Mouse (Mus musculus) layer of hippocampus, adult 18-20 months (tissue): Measurements from ENCODE around the gene Fdps. TPM values are rescaled to one million over a fixed set of nuclear protein-coding genes. Genes with fewer than 3 reads are reported as not detected.

Experiments
- DNase-seq, 2 experiments: peaks; one replicate each; pipeline ENCODE4 v3.0.0; 2022; ENCODE audit warnings: low spot score in 2 of 2
- long read RNA-seq: library from polyadenylated mRNA; stranded (forward); transcript quantifications from one replicate; pipeline ENCODE4 v2.0.0, GENCODE M21; 2021
- total RNA-seq, 2 experiments: library from RNA; stranded (reverse); gene quantifications; 2 replicates each; pipeline ENCODE4 v1.2.3; 2021

Fdps gene
- total RNA-seq: 10 to 100 TPM; 83.7 to 91.9 TPM
- long read RNA-seq, transcript Fdps-201 (10 exons, 1,237 nt): major isoform, 40 of 46 reads
- long read RNA-seq, partial matches to known transcripts: 6 of 46 reads
- long read RNA-seq, other reads (novel, unspliced or antisense): 0 of 46 reads

DNA sequence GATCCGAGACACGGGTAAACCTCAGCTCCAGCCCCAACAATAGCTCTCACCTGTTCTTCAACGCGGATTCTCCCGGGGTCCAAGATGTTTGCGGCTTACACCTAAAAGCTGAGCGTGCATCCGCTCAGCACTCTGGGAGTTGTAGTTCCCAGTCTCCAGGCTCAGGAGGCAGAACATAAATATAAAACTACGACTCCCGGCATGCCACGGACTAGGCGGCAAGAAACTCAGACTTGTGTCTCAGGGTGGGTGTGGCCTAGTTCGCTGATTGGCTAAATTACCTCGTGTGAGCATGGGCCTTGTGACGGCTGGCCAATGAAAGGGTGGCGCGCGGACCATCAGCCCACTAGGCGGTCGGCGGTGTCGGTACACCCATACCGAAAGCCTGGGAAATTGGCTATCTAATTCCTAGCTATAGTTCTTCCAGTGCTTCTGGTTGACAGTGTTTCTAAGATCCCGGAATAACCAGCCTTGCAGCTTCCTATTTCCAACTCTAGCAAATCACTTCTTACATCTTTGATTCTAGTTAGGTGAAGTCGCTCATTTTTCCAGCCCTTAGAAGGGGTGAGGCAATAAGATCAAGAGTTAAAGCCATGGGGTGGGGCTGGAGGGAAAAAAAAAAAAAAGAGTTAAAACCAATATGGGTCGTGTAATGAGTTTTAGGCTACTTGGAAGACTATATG, at the start of gene Fdps:
Gene Fdps (minus strand): TSS at position 148 of the 683 bp plus-strand sequence.
- peak; percentile 97 to 99 for DNase-seq

DNA sequence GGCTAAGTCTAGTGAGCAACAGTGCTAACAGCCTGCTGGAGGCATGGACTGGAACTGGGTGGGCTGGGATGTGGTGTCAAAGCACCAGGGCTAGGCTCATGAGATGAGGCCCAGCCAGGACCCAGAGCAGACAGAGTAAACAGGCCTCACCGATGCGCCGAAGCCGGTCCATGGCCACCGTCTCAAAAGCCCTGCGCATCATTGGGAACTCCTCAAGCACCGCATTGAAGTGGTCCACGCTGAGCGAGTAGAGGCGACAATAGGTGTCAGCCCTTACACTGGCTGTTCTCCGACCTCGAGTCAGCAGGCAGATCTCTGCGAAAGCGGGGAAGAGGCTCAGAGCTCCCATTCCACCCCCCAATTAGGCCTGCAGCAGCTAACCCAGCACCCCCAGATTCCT, 46.8 kb upstream of the Fdps start:
- no peak for DNase-seq

DNA sequence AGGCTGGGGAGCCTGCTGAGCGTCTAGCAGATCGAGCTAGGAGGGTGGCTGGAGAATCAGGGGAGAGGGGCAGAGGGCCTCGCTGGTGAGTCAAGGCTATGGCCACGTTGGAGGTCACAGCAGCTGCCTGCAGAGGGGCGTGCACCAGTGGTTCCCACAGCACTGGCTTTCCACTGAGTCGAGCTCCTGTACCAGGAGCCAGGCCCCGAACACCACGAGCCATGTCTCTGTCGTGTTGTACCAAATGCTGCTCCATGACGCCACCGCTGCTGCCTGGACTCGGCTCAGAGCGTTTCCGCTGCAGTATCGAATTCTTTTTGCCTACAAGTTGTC, 46.2 kb upstream of the Fdps start:
- no peak for DNase-seq

DNA sequence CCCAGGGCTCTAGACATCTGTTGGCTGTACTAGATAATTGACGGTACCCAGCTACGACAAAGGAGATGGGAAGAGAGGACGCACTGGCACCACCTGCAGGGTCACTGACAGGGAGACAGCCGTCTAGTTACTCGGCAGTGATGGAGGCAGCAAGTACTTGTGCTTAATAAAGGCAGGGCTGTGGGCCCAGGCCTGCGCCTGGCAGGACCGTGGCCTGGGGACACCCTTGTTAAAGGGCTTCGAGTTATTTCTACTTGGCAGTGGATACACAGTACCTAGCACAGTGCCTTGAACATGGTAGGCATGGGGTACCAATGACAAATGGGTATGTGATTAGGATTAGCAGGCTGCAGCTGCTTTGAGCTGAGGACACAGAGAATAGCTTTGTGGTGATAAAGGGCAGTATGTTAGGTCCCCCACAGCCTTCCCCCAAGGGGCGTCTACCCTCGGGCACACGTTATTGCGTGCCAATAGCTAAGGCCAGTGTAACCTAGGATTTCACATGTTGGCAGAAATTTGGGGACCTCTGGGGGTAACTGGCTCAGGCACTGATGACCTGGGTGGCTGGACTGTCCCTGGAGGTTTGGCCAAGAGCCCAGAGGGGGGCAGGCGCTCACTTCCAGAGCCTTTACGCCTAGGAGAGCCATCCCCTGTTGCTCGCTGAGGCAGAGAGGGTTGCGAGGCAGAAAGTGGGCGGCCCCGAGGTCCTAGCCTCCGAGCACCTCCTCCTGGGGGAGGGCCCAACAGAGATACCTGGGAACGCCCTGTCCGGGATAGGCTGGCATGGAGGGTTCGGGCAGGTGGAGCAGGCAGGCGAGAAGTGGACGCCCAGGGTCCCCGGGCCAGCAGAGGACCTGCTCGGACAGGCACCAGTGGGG, 45.6 kb upstream of the Fdps start:
- no peak for DNase-seq

DNA sequence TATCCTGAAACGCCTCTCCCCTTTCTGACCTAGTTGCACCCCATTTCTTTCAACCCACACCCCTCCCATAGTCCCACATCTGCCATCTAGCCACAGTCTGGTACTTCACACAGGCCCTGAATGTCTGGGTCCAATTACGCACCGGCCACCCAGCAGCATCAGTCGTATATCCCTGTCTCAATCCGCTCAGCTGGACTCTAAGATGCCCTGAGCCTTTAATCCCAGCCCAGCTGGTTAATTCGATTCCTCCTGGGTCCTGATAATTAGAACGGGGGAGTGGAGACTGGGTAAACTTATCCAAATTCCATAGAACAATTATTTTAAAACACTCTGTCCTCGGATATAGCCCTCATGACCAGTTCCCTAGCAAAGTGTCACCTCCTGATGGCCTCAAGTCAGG, 43.8 kb upstream of the Fdps start:
- DNase-seq: no peak

DNA sequence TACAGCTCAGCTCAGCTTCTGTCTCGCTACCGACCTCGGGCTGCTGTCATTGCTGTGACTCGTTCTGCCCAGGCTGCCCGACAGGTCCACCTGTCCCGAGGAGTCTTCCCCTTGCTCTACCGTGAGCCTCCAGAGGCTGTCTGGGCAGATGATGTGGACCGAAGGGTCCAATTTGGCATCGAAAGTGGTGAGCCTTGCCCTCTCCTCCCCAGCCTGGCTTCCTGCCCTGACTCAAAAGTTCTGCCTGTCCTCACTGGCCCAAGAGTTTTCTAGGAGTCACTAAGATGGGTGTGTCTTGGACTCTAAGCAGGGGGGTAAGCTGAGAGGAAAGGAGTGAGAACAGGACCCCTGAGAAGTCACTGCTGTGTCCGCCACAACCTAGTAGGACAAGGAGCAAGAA, 43.1 kb upstream of the Fdps start:
- DNase-seq: no peak

DNA sequence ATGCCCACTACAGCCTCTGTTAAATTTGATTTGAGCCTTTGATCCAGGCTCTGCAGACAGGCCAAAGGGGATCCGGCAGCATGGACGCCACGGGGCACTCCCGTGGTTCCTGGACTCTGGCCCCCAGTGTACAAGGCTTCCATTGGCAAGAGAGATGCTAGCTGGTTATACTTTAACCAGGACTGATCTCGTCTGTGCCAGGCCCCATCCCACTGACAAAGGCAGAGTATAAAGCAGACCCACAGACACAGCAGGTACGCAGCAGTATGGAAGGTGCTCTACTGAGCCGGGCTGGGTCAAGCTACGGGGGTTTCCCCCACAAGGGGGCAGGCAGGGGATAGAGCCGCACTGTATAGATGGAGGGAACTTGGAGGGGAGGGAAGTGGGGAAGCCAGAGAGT, 34.6 kb upstream of the Fdps start:
- no peak for DNase-seq

DNA sequence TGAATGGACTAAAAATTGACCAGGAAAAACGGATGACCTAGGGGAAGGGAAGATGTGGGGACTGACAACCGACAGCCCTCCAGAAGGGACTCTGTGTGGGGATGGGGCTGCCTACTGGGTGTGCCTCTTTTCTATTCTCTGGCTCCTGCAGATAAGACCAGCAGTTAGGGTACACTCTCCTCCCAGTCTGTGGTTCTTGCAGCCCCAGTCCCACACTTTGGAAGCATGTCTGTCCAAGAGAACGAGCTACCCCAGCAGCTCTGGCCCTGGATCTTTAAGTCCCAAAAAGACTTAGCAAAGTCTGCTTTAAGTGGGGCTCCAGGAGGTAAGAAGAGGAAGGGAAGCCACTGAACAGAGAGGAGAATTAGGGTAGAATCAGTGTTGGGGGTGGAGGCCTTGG, 34.2 kb upstream of the Fdps start, which contains the start of gene Pklr:
Gene Pklr (plus strand): TSS at position 185 of the 400 bp plus-strand sequence.
- DNase-seq: no peak

DNA sequence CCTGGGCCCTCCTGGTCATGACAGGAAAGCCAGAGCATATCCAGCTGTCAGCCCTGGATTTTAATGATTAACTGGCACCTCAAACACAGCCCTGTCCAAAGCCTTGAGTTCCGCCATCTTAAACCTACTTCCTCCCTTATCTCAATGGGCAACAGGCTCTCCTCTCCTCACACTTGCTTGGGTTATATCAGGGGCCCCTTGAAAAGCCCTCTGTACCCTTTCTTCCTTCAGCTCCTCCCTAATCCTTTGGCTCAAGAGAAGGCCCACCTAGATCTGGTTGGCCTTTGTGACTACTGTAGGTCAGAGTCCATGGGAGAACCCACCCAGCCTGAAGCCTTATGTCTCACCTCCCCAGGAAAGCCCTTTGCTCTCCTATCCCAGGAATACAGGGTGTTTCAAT, 32.0 kb upstream of the Fdps start:
- DNase-seq: no peak

DNA sequence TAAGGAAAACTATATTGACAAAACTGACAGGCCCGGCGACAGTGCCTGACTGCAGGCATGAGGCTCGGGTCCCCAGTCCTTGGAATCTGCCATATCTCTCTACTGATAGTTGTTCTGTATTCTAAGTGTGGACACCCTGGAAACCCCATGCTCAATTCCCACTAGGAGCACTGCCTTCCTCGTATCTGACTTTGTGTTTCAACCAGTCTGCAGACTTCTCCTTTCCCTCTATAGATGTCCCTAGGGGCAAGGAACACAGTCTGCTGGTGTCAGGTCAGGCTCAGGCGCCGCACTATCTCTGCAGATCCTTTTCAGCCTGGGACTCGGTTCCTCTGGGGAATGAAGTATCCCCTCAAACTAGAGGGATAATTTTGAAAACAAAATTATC, 31.3 kb upstream of the Fdps start:
- no peak for DNase-seq

DNA sequence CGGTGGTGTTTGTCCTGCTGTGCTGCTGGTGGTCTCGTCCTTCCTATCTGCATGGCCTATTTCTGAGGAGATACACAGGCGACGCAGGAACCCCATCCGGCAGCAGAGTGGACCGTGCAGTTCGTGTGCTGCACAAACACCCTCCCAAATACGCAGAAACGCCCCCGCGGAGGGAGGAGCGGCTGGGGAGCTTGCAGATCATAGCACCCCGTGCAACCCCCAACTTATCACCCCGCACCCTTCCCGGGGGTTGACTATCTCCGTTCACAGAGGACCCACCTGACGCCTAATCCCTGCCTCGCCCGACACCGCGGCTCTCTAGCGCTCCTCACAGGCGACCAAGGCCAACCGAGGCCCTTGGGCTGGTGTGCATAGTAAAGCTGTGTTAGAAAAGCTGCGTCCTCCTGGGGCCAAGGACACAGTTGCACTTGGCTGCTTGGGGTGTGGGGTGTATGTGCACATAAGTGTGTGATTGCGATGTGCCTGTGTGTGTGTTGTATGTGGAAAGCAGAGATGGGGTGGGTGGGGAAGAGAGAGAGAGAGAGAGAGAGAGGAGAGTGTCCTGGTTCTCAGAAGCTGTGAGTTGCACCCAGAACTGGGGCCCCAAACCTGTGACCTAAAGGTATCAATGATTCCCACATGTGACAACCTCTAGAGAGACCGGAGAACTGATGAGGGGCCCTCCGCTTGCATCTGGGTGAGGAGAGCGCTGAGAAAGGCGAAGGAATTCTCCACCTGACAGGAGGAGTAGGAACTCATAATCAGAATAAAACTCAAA, 30.7 kb upstream of the Fdps start:
- DNase-seq: peak; percentile 35 to 50

DNA sequence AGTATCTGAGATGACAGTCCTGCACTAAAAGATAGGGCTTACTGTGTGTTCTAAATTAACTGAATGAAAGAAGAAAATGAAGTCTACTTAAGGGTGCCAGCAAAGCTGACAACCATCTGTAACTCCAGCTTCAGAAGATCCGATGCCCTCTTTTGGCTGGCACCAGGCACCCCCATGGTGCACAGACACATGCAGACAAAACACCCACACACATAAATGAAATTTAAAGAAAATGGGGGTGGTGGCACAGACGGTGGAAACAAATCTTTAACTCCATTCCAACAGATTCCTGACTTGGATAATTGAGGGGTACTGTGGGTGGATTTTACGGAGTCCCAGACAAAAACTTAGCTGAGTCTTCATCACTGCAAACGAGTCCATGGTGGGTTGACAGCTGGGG, 30.1 kb upstream of the Fdps start:
- peak; percentile 43 to 80 for DNase-seq

DNA sequence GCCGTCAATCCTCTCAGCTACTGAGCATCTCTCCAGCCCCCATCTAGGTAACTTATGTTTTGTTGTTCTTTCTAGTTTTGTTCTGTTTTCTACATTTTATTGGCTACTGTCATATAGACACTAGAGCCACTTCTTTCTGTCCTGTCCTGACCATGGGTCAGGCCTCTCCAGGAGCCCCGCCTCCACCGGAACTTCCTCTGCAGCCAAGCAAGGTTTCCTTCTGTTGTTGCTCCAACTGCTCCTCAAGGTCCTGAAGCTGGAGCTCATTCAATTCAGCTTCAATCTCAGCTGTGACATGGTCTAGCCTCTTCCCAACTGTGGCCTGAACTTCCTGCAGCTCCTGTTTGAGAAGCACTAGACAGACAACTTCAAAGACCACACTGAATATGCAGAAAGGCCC, 28.1 kb upstream of the Fdps start:
- DNase-seq: no peak

DNA sequence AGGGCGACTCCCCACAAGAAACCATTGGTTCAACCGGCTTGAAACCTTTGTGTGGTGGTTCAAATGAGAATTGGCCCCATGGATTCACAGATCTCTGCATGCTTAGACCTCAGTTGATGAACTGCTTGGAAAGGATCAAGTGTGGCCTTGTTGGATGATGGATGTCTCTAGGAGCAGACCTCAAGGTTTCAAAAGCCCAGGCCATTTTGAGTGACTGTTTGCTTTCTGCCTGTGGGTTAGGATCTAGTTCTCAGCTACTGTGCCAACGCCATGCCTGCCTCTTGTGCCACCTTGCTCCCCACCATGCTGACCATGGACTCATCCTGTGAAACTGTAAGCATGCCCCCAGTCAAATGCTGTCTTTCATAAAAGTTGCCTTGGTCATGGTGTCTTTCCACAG, 24.2 kb upstream of the Fdps start:
- no peak for DNase-seq

DNA sequence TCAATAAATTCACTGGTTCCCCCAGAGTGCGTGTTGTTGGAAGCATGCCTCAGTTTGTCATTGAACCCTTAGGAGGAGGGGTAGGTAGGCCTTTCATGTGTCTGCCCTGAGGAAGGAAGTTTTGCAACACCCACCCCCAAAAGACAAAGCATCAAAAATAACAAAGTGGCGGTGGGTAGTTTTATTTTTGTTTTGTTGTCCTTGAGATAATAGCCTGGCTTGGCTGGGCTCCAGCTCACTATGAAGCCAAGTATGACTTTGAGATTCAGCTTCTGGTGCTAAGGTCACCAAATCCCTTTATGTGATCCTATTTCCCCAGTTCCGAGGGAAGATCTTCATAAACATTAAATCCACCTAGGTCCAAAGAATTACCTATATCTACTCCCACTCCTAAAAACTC, 22.5 kb upstream of the Fdps start:
- no peak for DNase-seq

DNA sequence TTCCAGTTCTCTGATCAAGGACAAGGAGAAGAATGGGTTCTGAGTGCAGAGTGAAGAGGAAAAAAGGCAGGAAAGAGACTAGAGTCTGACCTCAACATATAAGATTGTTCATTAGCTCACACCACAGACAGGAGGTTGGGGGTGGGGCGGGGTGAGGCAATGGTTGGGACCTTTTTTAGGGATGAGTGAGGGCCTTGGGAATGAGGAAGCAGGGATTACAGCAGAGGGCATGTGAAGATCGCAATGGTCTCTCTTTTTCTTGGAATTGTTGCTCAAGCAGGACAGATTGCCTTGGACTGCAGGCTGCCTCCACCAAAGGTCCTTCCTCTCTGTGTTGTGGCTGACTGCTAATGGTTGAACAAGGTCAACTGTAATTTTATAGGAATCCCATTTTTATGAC, 21.6 kb upstream of the Fdps start:
- DNase-seq: no peak

DNA sequence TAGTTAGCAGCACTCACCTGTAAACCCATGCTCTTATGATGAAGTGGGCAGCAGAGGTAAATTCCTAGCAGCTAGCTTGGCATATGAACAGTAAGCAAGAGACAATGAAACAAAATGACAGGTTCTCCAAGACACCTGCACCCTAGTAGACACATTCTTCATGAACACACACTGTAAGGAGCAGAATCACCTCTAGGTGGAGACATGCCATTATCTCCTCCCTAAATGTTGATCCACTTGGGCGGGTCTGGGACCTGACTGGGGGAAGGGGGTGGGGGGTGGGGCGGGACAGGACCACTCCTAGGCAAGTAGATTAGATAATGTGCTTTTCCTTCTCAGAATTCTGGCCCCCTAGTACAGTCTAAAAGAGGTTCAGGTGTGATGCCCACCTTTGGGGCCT, 13.8 kb upstream of the Fdps start:
- peak in 1 of 2 experiments; percentile 43 for DNase-seq

DNA sequence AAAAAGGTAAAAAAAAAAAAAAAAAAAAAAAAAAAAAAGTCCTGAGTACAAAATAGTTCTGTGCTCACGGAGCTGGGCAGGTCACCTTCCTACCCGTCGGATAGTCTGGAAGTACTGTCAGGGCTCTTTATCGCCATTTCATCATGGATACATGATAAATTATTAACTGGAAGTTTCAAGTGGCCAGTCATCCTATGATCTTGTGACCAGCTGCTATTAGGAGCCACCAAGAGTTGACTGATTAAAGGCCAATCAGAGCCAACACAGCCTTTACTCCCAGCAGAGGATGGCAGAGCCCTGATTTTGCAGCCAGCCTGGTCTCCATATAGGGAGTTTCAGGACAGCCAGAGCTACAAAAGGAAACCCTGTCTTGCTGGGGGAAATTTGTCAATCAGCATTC, 11.3 kb upstream of the Fdps start:
- DNase-seq: no peak

DNA sequence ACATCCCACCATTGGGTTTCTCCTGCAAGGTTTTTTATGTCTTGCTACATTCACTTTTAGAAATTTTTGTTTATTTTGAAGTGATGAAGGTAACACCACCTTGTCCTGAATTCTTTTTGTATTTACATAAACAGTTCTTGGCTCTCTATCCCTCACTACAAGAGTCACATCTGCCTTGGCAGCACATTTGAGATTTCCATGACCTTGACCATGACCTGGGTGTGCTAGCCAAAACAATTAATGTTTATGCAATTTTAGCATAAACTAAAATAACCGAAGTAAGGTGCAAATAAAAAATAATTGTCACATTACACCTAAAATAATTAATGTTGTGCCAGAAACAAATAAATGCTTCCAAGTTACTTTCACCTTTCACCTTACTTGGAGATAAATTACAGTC, 6.4 kb upstream of the Fdps start:
- DNase-seq: no peak

DNA sequence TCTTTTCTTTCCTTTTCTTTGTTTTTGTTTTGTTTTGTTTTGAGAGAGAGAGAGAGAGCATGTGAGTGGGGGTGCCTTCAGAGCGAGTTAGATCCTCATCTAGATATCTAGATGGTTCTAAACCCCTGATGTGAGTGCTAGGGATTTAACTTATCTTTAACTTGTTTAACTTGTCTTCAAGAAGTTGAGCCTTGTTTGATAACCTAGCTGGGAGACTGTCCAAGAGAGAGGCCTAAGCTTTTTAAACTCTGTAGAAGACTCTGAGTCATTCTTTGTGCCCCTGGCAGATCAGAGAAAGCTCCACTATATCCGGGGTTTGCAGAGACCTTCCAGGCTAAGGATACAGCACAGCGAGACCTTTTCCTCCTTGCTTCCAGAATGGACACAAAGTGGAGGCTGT, 5.8 kb upstream of the Fdps start:
- no peak for DNase-seq

DNA sequence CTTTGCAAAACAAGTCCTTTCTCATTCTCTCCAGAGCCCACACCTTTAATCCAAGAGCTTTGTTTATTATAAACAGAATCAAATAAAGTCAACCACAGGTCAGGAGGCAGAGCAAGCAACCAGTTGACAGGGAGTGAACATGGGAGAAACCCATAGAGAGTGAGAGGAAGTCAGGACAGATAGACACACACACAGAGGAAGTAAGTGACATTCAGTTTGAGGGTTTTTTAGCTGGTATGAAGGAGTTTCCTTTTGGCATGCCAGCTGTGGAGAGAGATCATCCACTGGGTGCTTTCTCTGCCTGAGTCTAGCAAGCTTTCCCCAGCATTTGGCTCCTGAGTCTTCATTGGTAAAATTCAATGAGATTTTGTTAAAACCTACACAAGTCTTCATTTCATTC, 5.1 kb upstream of the Fdps start:
- DNase-seq: no peak

DNA sequence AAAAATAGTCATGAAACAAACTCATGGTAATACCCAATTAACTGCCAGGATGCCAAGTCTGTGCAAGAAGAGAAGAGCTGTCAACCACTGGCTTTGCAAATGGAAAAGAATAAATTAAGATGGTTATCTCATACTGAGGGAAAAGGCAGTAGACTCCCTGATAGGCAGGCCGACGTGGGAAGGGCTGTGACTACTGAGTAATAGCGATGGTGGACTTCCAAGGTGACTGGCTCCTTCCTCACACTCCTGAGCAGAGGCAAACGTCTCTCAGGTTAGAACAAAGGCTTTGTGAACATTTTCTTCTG, 1.5 kb upstream of the Fdps start:
- no peak for DNase-seq
